Mouse (Mus musculus): ENCODE measurements around the gene Lmx1a.

GRCm38 (mm10) chr1:167754085-167754484 is 65.0 kb downstream of the Lmx1a start:
- TF ChIP-seq POLR2A (IDR thresholded peaks at IDR 0.05; ENCODE audit: borderline replicate concordance, control insufficient read depth, low read depth, low read length) = no peak
- no peak for TF ChIP-seq CTCF (IDR thresholded peaks at IDR 0.05; ENCODE audit: control insufficient read depth, insufficient read depth, low read length)
